Mouse (Mus musculus) neural tube, embryonic 14.5 days (tissue): Measurements from ENCODE around the gene 4932438H23Rik. TPM values are rescaled to one million over a fixed set of nuclear protein-coding genes. Genes with fewer than 3 reads are reported as not detected.

ENCODE experiments used
- ATAC-seq: fragments of 200-750 bp; cut with Nextera tagmentation; 2 replicates; pipeline ENCODE4 v1.8.0; 2017; ENCODE audit warnings: low read depth, mild to moderate bottlenecking, moderate TSS enrichment, moderate library complexity
- H3K27ac ChIP-seq: fragments of 300-500 bp; sonication (generic); 2 replicates; pipeline ENCODE4 v1.5.1; 2014; ENCODE audit warnings: low read depth, mild to moderate bottlenecking, control low read depth, low read length, moderate library complexity, mixed read lengths
- H3K27me3 ChIP-seq: fragments of 300-500 bp; sonication (generic); 2 replicates; pipeline ENCODE4 v1.6.1; 2014; ENCODE audit warnings: low read length; ENCODE audit not compliant: control insufficient read depth, insufficient read depth
- H3K36me3 ChIP-seq: fragments of 300-500 bp; sonication (generic); 2 replicates; pipeline ENCODE4 v1.6.1; 2014; ENCODE audit warnings: low read length, mixed read lengths; ENCODE audit not compliant: control insufficient read depth, insufficient read depth
- H3K4me1 ChIP-seq: fragments of 300-500 bp; sonication (generic); 2 replicates; pipeline ENCODE4 v1.6.1; 2014; ENCODE audit warnings: low read length; ENCODE audit not compliant: control insufficient read depth, insufficient read depth
- H3K4me2 ChIP-seq: fragments of 300-500 bp; sonication (generic); 2 replicates; pipeline ENCODE4 v1.6.1; 2014; ENCODE audit warnings: mild to moderate bottlenecking, low read depth, low read length, control low read depth
- H3K4me3 ChIP-seq: fragments of 300-500 bp; sonication (generic); 2 replicates; pipeline ENCODE4 v1.5.1; 2014; ENCODE audit warnings: low read depth, low read length, control low read depth, mixed read lengths
- H3K9ac ChIP-seq: fragments of 300-500 bp; sonication (generic); replicated peaks from 2 replicates; pipeline ENCODE4 v1.6.1; 2014; ENCODE audit warnings: low read depth, mild to moderate bottlenecking, control low read depth, low read length, mixed read lengths
- H3K9me3 ChIP-seq: fragments of 300-500 bp; sonication (generic); 2 replicates; pipeline ENCODE4 v1.6.1; 2016; ENCODE audit warnings: low read length; ENCODE audit not compliant: control insufficient read depth
- WGBS: fragments of 180-500 bp; shearing (Covaris S2); extraction: QIAGEN DNeasy Blood & Tissue Kit; methylation state at CpG from one replicate; pipeline ENCODE4 v1.1.7; 2014; 5-methylcytosine and 5-hydroxymethylcytosine counted together
- polyA plus RNA-seq: library from polyadenylated mRNA; unstranded; fragments of >200 nt; fragmentation: Nextera tagmentation; extraction: Ambion mirVana; gene quantifications from 2 replicates; pipeline ENCODE4 v1.2.1, GENCODE M21; 2014

4932438H23Rik gene
- polyA plus RNA-seq, 1 experiment from 2014 or later, result 0.37 TPM

- Histone ChIP-seq H3K9me3 (no peaks in the 10 kb centered on the region), H3K4me1 (0 out of 2 replicates have a peak, but pooled peaks cover 5% of the 10 kb centered on the region), H3K9ac (no peak overlapping the region), H3K36me3 (no peaks in the 10 kb centered on the region), H3K27ac (no peak overlapping the region), H3K4me3 (no peak overlapping the region), H3K4me2 (no peak overlapping the region), H3K27me3 (0 out of 2 replicates have a peak, but pooled peaks cover 2% of the 10 kb centered on the region)
- ATAC-seq, result no peak
- WGBS, result 94% methylated on average over 1 of the region's 1 CpGs
Measured at GRCm38 (mm10) chr16:91072256-91072655, 22.7 kb downstream of the 4932438H23Rik start.

- Histone ChIP-seq H3K9ac (no peak overlapping the region), H3K27me3 (0 out of 2 replicates have a peak, but pooled peaks cover 2% of the 10 kb centered on the region), H3K36me3 (no peaks in the 10 kb centered on the region), H3K9me3 (no peaks in the 10 kb centered on the region), H3K4me2 (peak overlapping the region; percentile 17; the same call in 1 of the 2 replicates), H3K4me1 (0 out of 2 replicates have a peak, but pooled peaks cover 5% of the 10 kb centered on the region), H3K4me3 (no peak overlapping the region), H3K27ac (no peak overlapping the region)
- WGBS, result 16% methylated on average over 12 of the region's 12 CpGs
- no peak for ATAC-seq
Measured at GRCm38 (mm10) chr16:91068969-91069368, 26.0 kb downstream of the 4932438H23Rik start.

DNA sequence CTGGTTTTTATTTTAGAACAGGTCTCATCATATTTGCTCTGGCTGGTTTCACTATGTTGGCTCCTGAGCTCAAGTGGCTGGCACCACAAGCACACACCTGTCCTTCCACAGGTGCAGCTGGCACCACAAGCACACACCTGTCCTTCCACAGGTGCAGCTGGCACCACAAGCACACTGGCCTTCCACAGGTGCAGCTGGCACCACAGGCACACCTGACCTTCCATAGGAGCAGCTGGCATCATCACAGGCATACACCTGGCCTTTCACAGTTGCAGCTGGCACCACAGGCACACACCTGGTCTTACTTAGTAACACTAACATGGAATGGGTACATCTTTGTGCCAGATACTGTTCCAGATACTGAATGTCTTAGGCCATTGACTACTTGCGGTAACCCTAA is 27.8 kb downstream of the 4932438H23Rik start:
- H3K9me3 ChIP-seq, result no peaks in the 10 kb centered on the region
- no peak overlapping the region for H3K4me3 ChIP-seq
- H3K4me2 ChIP-seq, result no peak overlapping the region
- H3K27me3 ChIP-seq, result 0 out of 2 replicates have a peak, but pooled peaks cover 2% of the 10 kb centered on the region
- no peak for ATAC-seq
- H3K9ac ChIP-seq, result no peak overlapping the region
- H3K4me1 ChIP-seq, result 0 out of 2 replicates have a peak, but pooled peaks cover 5% of the 10 kb centered on the region
- no peak overlapping the region for H3K27ac ChIP-seq
- H3K36me3 ChIP-seq, result no peaks in the 10 kb centered on the region
- WGBS, result 97% methylated on average over 1 of the region's 1 CpGs

DNA sequence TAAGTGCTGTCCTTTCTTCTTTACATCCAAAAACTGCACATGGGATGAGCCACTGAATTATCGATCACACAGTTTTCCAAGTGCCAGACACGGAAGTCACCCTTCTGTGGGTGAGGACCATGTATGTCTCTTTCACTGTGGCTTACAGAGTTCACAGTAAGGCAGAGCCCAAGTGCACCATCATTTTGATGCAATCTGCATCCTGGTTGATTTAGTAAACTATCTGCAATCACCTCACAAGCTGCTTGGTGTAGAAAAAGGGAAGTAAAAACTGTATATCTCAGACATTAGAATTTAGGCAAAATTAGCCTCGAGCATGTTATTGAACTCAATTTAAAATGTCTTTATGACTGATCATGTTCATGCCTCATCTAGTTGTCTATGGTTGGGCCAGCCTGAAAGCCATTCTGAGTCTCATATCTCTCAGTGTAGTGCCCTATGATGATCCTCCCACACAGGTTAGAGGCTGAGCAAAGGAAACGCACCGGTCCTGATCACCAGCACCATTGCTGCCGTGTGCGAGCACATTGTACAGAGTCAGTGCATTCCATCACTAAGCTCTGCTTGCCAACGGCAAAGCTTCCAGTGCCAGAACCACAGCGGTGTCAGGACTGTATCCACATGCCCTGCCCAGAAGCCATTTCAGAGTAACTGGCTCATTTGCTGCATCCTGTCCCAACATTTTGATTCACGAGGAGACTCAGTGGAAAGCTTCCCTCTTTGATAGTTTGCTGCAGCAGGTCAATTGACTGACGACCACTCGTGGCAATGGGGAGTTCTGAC is 30.1 kb downstream of the 4932438H23Rik start:
- no peak overlapping the region for H3K4me2 ChIP-seq
- 86% methylated on average over 12 of the region's 12 CpGs for WGBS
- H3K27me3 ChIP-seq, result no peaks in the 10 kb centered on the region
- ATAC-seq, result no peak
- H3K27ac ChIP-seq, result no peak overlapping the region
- H3K9ac ChIP-seq, result no peak overlapping the region
- H3K9me3 ChIP-seq, result no peaks in the 10 kb centered on the region
- H3K4me3 ChIP-seq, result no peak overlapping the region
- 0 out of 2 replicates have a peak, but pooled peaks cover 5% of the 10 kb centered on the region for H3K4me1 ChIP-seq
- H3K36me3 ChIP-seq, result no peaks in the 10 kb centered on the region

GRCm38 (mm10) chr16:91063786-91064185 is 31.1 kb downstream of the 4932438H23Rik start:
- 96% methylated on average over 10 of the region's 10 CpGs for whole genome bisulfite sequencing
- H3K9ac ChIP-seq, result no peak overlapping the region
- H3K36me3 ChIP-seq, result no peaks in the 10 kb centered on the region
- no peaks in the 10 kb centered on the region for H3K27me3 ChIP-seq
- H3K4me3 ChIP-seq, result no peak overlapping the region
- no peak for ATAC-seq
- no peaks in the 10 kb centered on the region for H3K9me3 ChIP-seq
- H3K27ac ChIP-seq, result no peak overlapping the region
- H3K4me1 ChIP-seq, result no peaks in the 10 kb centered on the region
- H3K4me2 ChIP-seq, result no peak overlapping the region

- Histone ChIP-seq H3K4me1 (no peaks in the 10 kb centered on the region), H3K9me3 (no peaks in the 10 kb centered on the region), H3K4me3 (no peak overlapping the region), H3K27ac (no peak overlapping the region), H3K9ac (no peak overlapping the region), H3K27me3 (no peaks in the 10 kb centered on the region), H3K4me2 (no peak overlapping the region), H3K36me3 (no peaks in the 10 kb centered on the region)
- WGBS, result 88% methylated on average over 13 of the region's 13 CpGs
- no peak for ATAC-seq
Measured at GRCm38 (mm10) chr16:91061531-91062318, 33.2 kb downstream of the 4932438H23Rik start.

GRCm38 (mm10) chr16:91057741-91058140 is 37.2 kb downstream of the 4932438H23Rik start:
- WGBS, result 84% methylated on average over 6 of the region's 6 CpGs
- Histone ChIP-seq H3K9me3 (no peaks in the 10 kb centered on the region), H3K9ac (no peak overlapping the region), H3K4me3 (no peak overlapping the region), H3K4me1 (no peaks in the 10 kb centered on the region), H3K27ac (no peak overlapping the region), H3K36me3 (no peaks in the 10 kb centered on the region), H3K27me3 (no peaks in the 10 kb centered on the region), H3K4me2 (no peak overlapping the region)
- no peak for ATAC-seq

- H3K27ac ChIP-seq, result no peak overlapping the region
- H3K4me3 ChIP-seq, result no peak overlapping the region
- no peaks in the 10 kb centered on the region for H3K4me1 ChIP-seq
- 96% methylated on average over 4 of the region's 4 CpGs for WGBS
- H3K9ac ChIP-seq, result no peak overlapping the region
- H3K4me2 ChIP-seq, result no peak overlapping the region
- H3K36me3 ChIP-seq, result no peaks in the 10 kb centered on the region
- H3K9me3 ChIP-seq, result no peaks in the 10 kb centered on the region
- ATAC-seq, result no peak
- no peaks in the 10 kb centered on the region for H3K27me3 ChIP-seq
Measured at GRCm38 (mm10) chr16:91057261-91057660, 37.7 kb downstream of the 4932438H23Rik start.
